Mouse (Mus musculus) spleen, postnatal 36 days (tissue): ENCODE results near the gene Zbtb16.

Experiments used
- DNase-seq, 2 experiments: peaks; one replicate each; pipeline ENCODE4 v3.0.0; 2022; ENCODE audit warnings: low spot score in 2 of 2, mixed read lengths in 1 of 2

The Zbtb16 gene

GRCm38 (mm10) chr9:48826377-48826889 is 9.6 kb downstream of the Zbtb16 start:
- DNase-seq: no peak

- DNase-seq: no peak
These were observed 11.4 kb downstream of the Zbtb16 start for GRCm38 (mm10) chr9:48824533-48825130.

GRCm38 (mm10) chr9:48823851-48824250 is 12.2 kb downstream of the Zbtb16 start:
- no peak for DNase-seq

GRCm38 (mm10) chr9:48823319-48823705 is 12.7 kb downstream of the Zbtb16 start:
- no peak for DNase-seq

- no peak for DNase-seq
These were observed 13.3 kb downstream of the Zbtb16 start for GRCm38 (mm10) chr9:48822586-48823318.

GRCm38 (mm10) chr9:48821916-48822585 is 14.0 kb downstream of the Zbtb16 start:
- DNase-seq: no peak

- DNase-seq: no peak
These were observed 14.6 kb downstream of the Zbtb16 start for GRCm38 (mm10) chr9:48821431-48821830.

GRCm38 (mm10) chr9:48820791-48821190 is 15.2 kb downstream of the Zbtb16 start:
- no peak for DNase-seq

GRCm38 (mm10) chr9:48819695-48820094 is 16.3 kb downstream of the Zbtb16 start:
- no peak for DNase-seq

GRCm38 (mm10) chr9:48819137-48819536 is 16.9 kb downstream of the Zbtb16 start:
- DNase-seq: no peak

- no peak for DNase-seq
These were observed 18.1 kb downstream of the Zbtb16 start for GRCm38 (mm10) chr9:48817907-48818306.

- no peak for DNase-seq
These were observed 18.6 kb downstream of the Zbtb16 start for GRCm38 (mm10) chr9:48817399-48817793.

GRCm38 (mm10) chr9:48816678-48817398 is 19.2 kb downstream of the Zbtb16 start:
- no peak for DNase-seq

- no peak for DNase-seq
These were observed 19.9 kb downstream of the Zbtb16 start for GRCm38 (mm10) chr9:48816157-48816556.

- no peak for DNase-seq
These were observed 21.0 kb downstream of the Zbtb16 start for GRCm38 (mm10) chr9:48814881-48815495.

- DNase-seq: peak; percentile 28 to 38
These were observed 21.8 kb downstream of the Zbtb16 start for GRCm38 (mm10) chr9:48813960-48814880.

GRCm38 (mm10) chr9:48812352-48812751 is 23.7 kb downstream of the Zbtb16 start:
- no peak for DNase-seq

GRCm38 (mm10) chr9:48806591-48806990 is 29.4 kb downstream of the Zbtb16 start:
- no peak for DNase-seq

- DNase-seq: no peak
These were observed 30.2 kb downstream of the Zbtb16 start for GRCm38 (mm10) chr9:48805850-48806249.

GRCm38 (mm10) chr9:48804509-48804908 is 31.5 kb downstream of the Zbtb16 start:
- no peak for DNase-seq
